Mouse (Mus musculus): ENCODE measurements around the gene Retreg2. TPM values are rescaled to one million over a fixed set of nuclear protein-coding genes. Genes with fewer than 3 reads are reported as not detected.
A peak's percentile ranks its signal among the peaks of the same experiment; 100 is the strongest.

Retreg2 gene
- polyA plus RNA-seq, 1 experiment from 2014 or later, result 33.9 TPM

GRCm38 (mm10) chr1:75138448-75138847 is 4.1 kb upstream of the Retreg2 start:
- 92% methylated on average over 2 of the region's 2 CpGs for WGBS
- no peaks in the 10 kb centered on the region for H3K27me3 ChIP-seq (ENCODE audit: control insufficient read depth, insufficient read depth, low read length)
- peaks cover 12% of the 10 kb centered on the region for H3K4me1 ChIP-seq (ENCODE audit: control insufficient read depth, insufficient read depth, low read length)
- no peak overlapping the region for H3K4me2 ChIP-seq (ENCODE audit: low read depth, low read length)
- H3K36me3 ChIP-seq (ENCODE audit: control insufficient read depth, insufficient read depth), result peaks cover 31% of the 10 kb centered on the region
- no peak overlapping the region for H3K9ac ChIP-seq (ENCODE audit: low read length)
- ATAC-seq (replicated peaks; ENCODE audit: extremely low read depth, insufficient read depth, low FRiP score), result no peak
- H3K4me3 ChIP-seq (ENCODE audit: low read length), result no peak overlapping the region
- no peaks in the 10 kb centered on the region for H3K9me3 ChIP-seq (replicated peaks; ENCODE audit: control insufficient read depth, low read length)
- H3K27ac ChIP-seq (ENCODE audit: low read length), result no peak overlapping the region

GRCm38 (mm10) chr1:75140601-75141190 is 1.9 kb upstream of the Retreg2 start:
- peak overlapping the region; percentile 94 for H3K4me2 ChIP-seq (ENCODE audit: low read depth, low read length)
- H3K4me3 ChIP-seq (ENCODE audit: low read length), result peak overlapping the region; percentile 59
- no peaks in the 10 kb centered on the region for H3K9me3 ChIP-seq (replicated peaks; ENCODE audit: control insufficient read depth, low read length)
- WGBS, result 47% methylated on average over 4 of the region's 4 CpGs
- H3K4me1 ChIP-seq (ENCODE audit: control insufficient read depth, insufficient read depth, low read length), result peaks cover 17% of the 10 kb centered on the region
- H3K27ac ChIP-seq (ENCODE audit: low read length), result peak overlapping the region; percentile 81
- no peaks in the 10 kb centered on the region for H3K27me3 ChIP-seq (ENCODE audit: control insufficient read depth, insufficient read depth, low read length)
- H3K9ac ChIP-seq (ENCODE audit: low read length), result peak overlapping the region; percentile 77
- ATAC-seq (replicated peaks; ENCODE audit: extremely low read depth, insufficient read depth, low FRiP score), result no peak
- peaks cover 46% of the 10 kb centered on the region for H3K36me3 ChIP-seq (ENCODE audit: control insufficient read depth, insufficient read depth)

- Histone ChIP-seq H3K36me3 (ENCODE audit: control insufficient read depth, insufficient read depth) (peaks cover 47% of the 10 kb centered on the region), H3K4me2 (ENCODE audit: low read depth, low read length) (peak overlapping the region; percentile 94), H3K9ac (ENCODE audit: low read length) (peak overlapping the region; percentile 77), H3K27ac (ENCODE audit: low read length) (peak overlapping the region; percentile 81), H3K4me1 (ENCODE audit: control insufficient read depth, insufficient read depth, low read length) (peaks cover 17% of the 10 kb centered on the region), H3K27me3 (ENCODE audit: control insufficient read depth, insufficient read depth, low read length) (no peaks in the 10 kb centered on the region), H3K9me3 (replicated peaks; ENCODE audit: control insufficient read depth, low read length) (no peaks in the 10 kb centered on the region), H3K4me3 (ENCODE audit: low read length) (peak overlapping the region; percentile 59)
- under 1% methylated on average over 52 of the region's 53 CpGs for whole genome bisulfite sequencing
- peak; percentile 49 for ATAC-seq (replicated peaks; ENCODE audit: extremely low read depth, insufficient read depth, low FRiP score)
These were observed 940 bp upstream of the Retreg2 start for GRCm38 (mm10) chr1:75141486-75142190.

- no peaks in the 10 kb centered on the region for H3K27me3 ChIP-seq (ENCODE audit: control insufficient read depth, insufficient read depth, low read length)
- no peak overlapping the region for H3K4me2 ChIP-seq (ENCODE audit: low read depth, low read length)
- WGBS, result 94% methylated on average over 3 of the region's 3 CpGs
- no peak overlapping the region for H3K4me3 ChIP-seq (ENCODE audit: low read length)
- H3K27ac ChIP-seq (ENCODE audit: low read length), result no peak overlapping the region
- H3K36me3 ChIP-seq (ENCODE audit: control insufficient read depth, insufficient read depth), result peaks cover 43% of the 10 kb centered on the region
- H3K9ac ChIP-seq (ENCODE audit: low read length), result no peak overlapping the region
- H3K4me1 ChIP-seq (ENCODE audit: control insufficient read depth, insufficient read depth, low read length), result peaks cover 13% of the 10 kb centered on the region
- no peak for ATAC-seq (replicated peaks; ENCODE audit: extremely low read depth, insufficient read depth, low FRiP score)
- no peaks in the 10 kb centered on the region for H3K9me3 ChIP-seq (replicated peaks; ENCODE audit: control insufficient read depth, low read length)
These were observed 3.0 kb downstream of the Retreg2 start for GRCm38 (mm10) chr1:75145589-75145988.

GRCm38 (mm10) chr1:75147411-75148135 is 5.0 kb downstream of the Retreg2 start:
- peaks cover 43% of the 10 kb centered on the region for H3K36me3 ChIP-seq (ENCODE audit: control insufficient read depth, insufficient read depth)
- no peaks in the 10 kb centered on the region for H3K9me3 ChIP-seq (replicated peaks; ENCODE audit: control insufficient read depth, low read length)
- no peak overlapping the region for H3K27ac ChIP-seq (ENCODE audit: low read length)
- peaks cover 8% of the 10 kb centered on the region; the same call in 1 of the 2 replicates for H3K4me1 ChIP-seq (ENCODE audit: control insufficient read depth, insufficient read depth, low read length)
- ATAC-seq (replicated peaks; ENCODE audit: extremely low read depth, insufficient read depth, low FRiP score), result no peak
- WGBS, result 73% methylated on average over 7 of the region's 7 CpGs
- no peak overlapping the region for H3K4me2 ChIP-seq (ENCODE audit: low read depth, low read length)
- H3K4me3 ChIP-seq (ENCODE audit: low read length), result no peak overlapping the region
- no peak overlapping the region for H3K9ac ChIP-seq (ENCODE audit: low read length)
- H3K27me3 ChIP-seq (ENCODE audit: control insufficient read depth, insufficient read depth, low read length), result no peaks in the 10 kb centered on the region

- Histone ChIP-seq H3K4me1 (ENCODE audit: control insufficient read depth, insufficient read depth, low read length) (peaks cover 2% of the 10 kb centered on the region; the same call in 1 of the 2 replicates), H3K4me3 (ENCODE audit: low read length) (no peak overlapping the region), H3K27me3 (ENCODE audit: control insufficient read depth, insufficient read depth, low read length) (no peaks in the 10 kb centered on the region), H3K4me2 (ENCODE audit: low read depth, low read length) (no peak overlapping the region), H3K9ac (ENCODE audit: low read length) (no peak overlapping the region), H3K27ac (ENCODE audit: low read length) (no peak overlapping the region), H3K9me3 (replicated peaks; ENCODE audit: control insufficient read depth, low read length) (no peaks in the 10 kb centered on the region), H3K36me3 (ENCODE audit: control insufficient read depth, insufficient read depth) (peaks cover 43% of the 10 kb centered on the region)
- WGBS, result 88% methylated on average over 4 of the region's 4 CpGs
- ATAC-seq (replicated peaks; ENCODE audit: extremely low read depth, insufficient read depth, low FRiP score), result no peak
These were observed 6.1 kb downstream of the Retreg2 start for GRCm38 (mm10) chr1:75148727-75149126.

GRCm38 (mm10) chr1:75155837-75156236 is 13.3 kb downstream of the Retreg2 start:
- Histone ChIP-seq H3K4me2 (ENCODE audit: low read depth, low read length) (no peak overlapping the region), H3K9ac (ENCODE audit: low read length) (no peak overlapping the region), H3K36me3 (ENCODE audit: control insufficient read depth, insufficient read depth) (no peaks in the 10 kb centered on the region), H3K9me3 (replicated peaks; ENCODE audit: control insufficient read depth, low read length) (no peaks in the 10 kb centered on the region), H3K27me3 (ENCODE audit: control insufficient read depth, insufficient read depth, low read length) (no peaks in the 10 kb centered on the region), H3K27ac (ENCODE audit: low read length) (no peak overlapping the region), H3K4me3 (ENCODE audit: low read length) (no peak overlapping the region), H3K4me1 (ENCODE audit: control insufficient read depth, insufficient read depth, low read length) (no peaks in the 10 kb centered on the region)
- WGBS, result 31% methylated on average over 3 of the region's 3 CpGs
- no peak for ATAC-seq (replicated peaks; ENCODE audit: extremely low read depth, insufficient read depth, low FRiP score)

GRCm38 (mm10) chr1:75158990-75159389 is 16.4 kb downstream of the Retreg2 start:
- no peaks in the 10 kb centered on the region for H3K27me3 ChIP-seq (ENCODE audit: control insufficient read depth, insufficient read depth, low read length)

More at GRCm38 (mm10) chr1:75158990-75159389, 16.4 kb downstream of the Retreg2 start:
- no peaks in the 10 kb centered on the region for H3K4me1 ChIP-seq (ENCODE audit: control insufficient read depth, insufficient read depth, low read length)
- no peak overlapping the region for H3K4me3 ChIP-seq (ENCODE audit: low read length)
- H3K36me3 ChIP-seq (ENCODE audit: control insufficient read depth, insufficient read depth), result no peaks in the 10 kb centered on the region
- H3K27ac ChIP-seq (ENCODE audit: low read length), result no peak overlapping the region
- H3K9me3 ChIP-seq (replicated peaks; ENCODE audit: control insufficient read depth, low read length), result no peaks in the 10 kb centered on the region
- no peak overlapping the region for H3K4me2 ChIP-seq (ENCODE audit: low read depth, low read length)
- ATAC-seq (replicated peaks; ENCODE audit: extremely low read depth, insufficient read depth, low FRiP score), result no peak
- no peak overlapping the region for H3K9ac ChIP-seq (ENCODE audit: low read length)

Data from heart, embryonic 16.5 days (tissue).